Mouse (Mus musculus): ENCODE results near the gene Snx29. TPM values are rescaled to one million over a fixed set of nuclear protein-coding genes. Genes with fewer than 3 reads are reported as not detected.

The Snx29 gene
- polyA plus RNA-seq, 1 experiment from 2014 or later = 8.2 TPM

GRCm38 (mm10) chr16:11496721-11497120 is 174.0 kb downstream of the Snx29 start:
- Histone ChIP-seq H3K9ac (ENCODE audit: low read length) (no peak overlapping the region), H3K4me2 (ENCODE audit: low read depth, low read length) (no peak overlapping the region), H3K27me3 (ENCODE audit: control insufficient read depth, insufficient read depth, low read length) (no peaks in the 10 kb centered on the region), H3K4me3 (ENCODE audit: low read length) (no peak overlapping the region), H3K36me3 (ENCODE audit: control insufficient read depth, insufficient read depth) (no peaks in the 10 kb centered on the region), H3K27ac (ENCODE audit: low read length) (no peak overlapping the region), H3K4me1 (ENCODE audit: control insufficient read depth, insufficient read depth, low read length) (peaks cover 29% of the 10 kb centered on the region), H3K9me3 (replicated peaks; ENCODE audit: control insufficient read depth, low read length) (no peaks in the 10 kb centered on the region)
- 52% methylated on average over 3 of the region's 3 CpGs for WGBS
- ATAC-seq (replicated peaks; ENCODE audit: extremely low read depth, insufficient read depth, low FRiP score) = no peak

- no peaks in the 10 kb centered on the region for H3K9me3 ChIP-seq (replicated peaks; ENCODE audit: control insufficient read depth, low read length)
- H3K36me3 ChIP-seq (ENCODE audit: control insufficient read depth, insufficient read depth) = no peaks in the 10 kb centered on the region
- H3K4me2 ChIP-seq (ENCODE audit: low read depth, low read length) = no peak overlapping the region
- no peak overlapping the region for H3K9ac ChIP-seq (ENCODE audit: low read length)
- ATAC-seq (replicated peaks; ENCODE audit: extremely low read depth, insufficient read depth, low FRiP score) = no peak
- peaks cover 35% of the 10 kb centered on the region for H3K4me1 ChIP-seq (ENCODE audit: control insufficient read depth, insufficient read depth, low read length)
- 57% methylated on average over 4 of the region's 4 CpGs for WGBS
- no peaks in the 10 kb centered on the region for H3K27me3 ChIP-seq (ENCODE audit: control insufficient read depth, insufficient read depth, low read length)
- H3K27ac ChIP-seq (ENCODE audit: low read length) = peak overlapping the region; percentile 44; the same call in 1 of the 2 replicates
- H3K4me3 ChIP-seq (ENCODE audit: low read length) = no peak overlapping the region
These were observed 177.4 kb downstream of the Snx29 start for GRCm38 (mm10) chr16:11500061-11500460.

GRCm38 (mm10) chr16:11501138-11501537 is 178.4 kb downstream of the Snx29 start:
- no peaks in the 10 kb centered on the region for H3K9me3 ChIP-seq (replicated peaks; ENCODE audit: control insufficient read depth, low read length)
- no peak overlapping the region for H3K4me3 ChIP-seq (ENCODE audit: low read length)
- no peak overlapping the region for H3K9ac ChIP-seq (ENCODE audit: low read length)
- H3K27me3 ChIP-seq (ENCODE audit: control insufficient read depth, insufficient read depth, low read length) = no peaks in the 10 kb centered on the region
- no peaks in the 10 kb centered on the region for H3K36me3 ChIP-seq (ENCODE audit: control insufficient read depth, insufficient read depth)
- H3K27ac ChIP-seq (ENCODE audit: low read length) = peak overlapping the region; percentile 73
- H3K4me1 ChIP-seq (ENCODE audit: control insufficient read depth, insufficient read depth, low read length) = peaks cover 43% of the 10 kb centered on the region
- H3K4me2 ChIP-seq (ENCODE audit: low read depth, low read length) = no peak overlapping the region
- 46% methylated on average over 3 of the region's 3 CpGs for WGBS
- ATAC-seq (replicated peaks; ENCODE audit: extremely low read depth, insufficient read depth, low FRiP score) = peak; percentile 58

GRCm38 (mm10) chr16:11501611-11502010 is 178.9 kb downstream of the Snx29 start:
- H3K27me3 ChIP-seq (ENCODE audit: control insufficient read depth, insufficient read depth, low read length) = no peaks in the 10 kb centered on the region
- peak; percentile 53; the same call in 1 of the 2 replicates for ATAC-seq (replicated peaks; ENCODE audit: extremely low read depth, insufficient read depth, low FRiP score)
- no peaks in the 10 kb centered on the region for H3K9me3 ChIP-seq (replicated peaks; ENCODE audit: control insufficient read depth, low read length)
- no peak overlapping the region for H3K4me2 ChIP-seq (ENCODE audit: low read depth, low read length)
- H3K4me1 ChIP-seq (ENCODE audit: control insufficient read depth, insufficient read depth, low read length) = peaks cover 44% of the 10 kb centered on the region
- H3K9ac ChIP-seq (ENCODE audit: low read length) = no peak overlapping the region
- H3K27ac ChIP-seq (ENCODE audit: low read length) = peak overlapping the region; percentile 73
- 49% methylated on average over 2 of the region's 2 CpGs for WGBS
- H3K4me3 ChIP-seq (ENCODE audit: low read length) = no peak overlapping the region
- H3K36me3 ChIP-seq (ENCODE audit: control insufficient read depth, insufficient read depth) = no peaks in the 10 kb centered on the region

GRCm38 (mm10) chr16:11504666-11505491 is 182.2 kb downstream of the Snx29 start:
- no peak overlapping the region for H3K27ac ChIP-seq (ENCODE audit: low read length)
- peaks cover 22% of the 10 kb centered on the region for H3K4me1 ChIP-seq (ENCODE audit: control insufficient read depth, insufficient read depth, low read length)
- no peak overlapping the region for H3K4me2 ChIP-seq (ENCODE audit: low read depth, low read length)
- no peaks in the 10 kb centered on the region for H3K9me3 ChIP-seq (replicated peaks; ENCODE audit: control insufficient read depth, low read length)
- 96% methylated on average over 2 of the region's 2 CpGs for WGBS
- no peaks in the 10 kb centered on the region for H3K36me3 ChIP-seq (ENCODE audit: control insufficient read depth, insufficient read depth)
- ATAC-seq (replicated peaks; ENCODE audit: extremely low read depth, insufficient read depth, low FRiP score) = no peak
- no peak overlapping the region for H3K9ac ChIP-seq (ENCODE audit: low read length)
- H3K4me3 ChIP-seq (ENCODE audit: low read length) = no peak overlapping the region
- H3K27me3 ChIP-seq (ENCODE audit: control insufficient read depth, insufficient read depth, low read length) = no peaks in the 10 kb centered on the region

GRCm38 (mm10) chr16:11505492-11506176 is 182.9 kb downstream of the Snx29 start:
- Histone ChIP-seq H3K4me2 (ENCODE audit: low read depth, low read length) (no peak overlapping the region), H3K27ac (ENCODE audit: low read length) (no peak overlapping the region), H3K4me3 (ENCODE audit: low read length) (no peak overlapping the region), H3K9me3 (replicated peaks; ENCODE audit: control insufficient read depth, low read length) (no peaks in the 10 kb centered on the region), H3K27me3 (ENCODE audit: control insufficient read depth, insufficient read depth, low read length) (no peaks in the 10 kb centered on the region), H3K9ac (ENCODE audit: low read length) (no peak overlapping the region), H3K4me1 (ENCODE audit: control insufficient read depth, insufficient read depth, low read length) (peaks cover 22% of the 10 kb centered on the region), H3K36me3 (ENCODE audit: control insufficient read depth, insufficient read depth) (no peaks in the 10 kb centered on the region)
- WGBS = 77% methylated on average over 5 of the region's 5 CpGs
- no peak; the same call in 1 of the 2 replicates for ATAC-seq (replicated peaks; ENCODE audit: extremely low read depth, insufficient read depth, low FRiP score)

- H3K27me3 ChIP-seq (ENCODE audit: control insufficient read depth, insufficient read depth, low read length) = no peaks in the 10 kb centered on the region
- peaks cover 11% of the 10 kb centered on the region for H3K4me1 ChIP-seq (ENCODE audit: control insufficient read depth, insufficient read depth, low read length)
- H3K9me3 ChIP-seq (replicated peaks; ENCODE audit: control insufficient read depth, low read length) = no peaks in the 10 kb centered on the region
- no peak overlapping the region for H3K4me2 ChIP-seq (ENCODE audit: low read depth, low read length)
- H3K27ac ChIP-seq (ENCODE audit: low read length) = no peak overlapping the region
- H3K4me3 ChIP-seq (ENCODE audit: low read length) = no peak overlapping the region
- H3K9ac ChIP-seq (ENCODE audit: low read length) = no peak overlapping the region
- WGBS = 72% methylated on average over 9 of the region's 9 CpGs
- no peaks in the 10 kb centered on the region for H3K36me3 ChIP-seq (ENCODE audit: control insufficient read depth, insufficient read depth)
- ATAC-seq (replicated peaks; ENCODE audit: extremely low read depth, insufficient read depth, low FRiP score) = no peak
These were observed 184.6 kb downstream of the Snx29 start for GRCm38 (mm10) chr16:11507188-11507731.

GRCm38 (mm10) chr16:11508341-11508740 is 185.6 kb downstream of the Snx29 start:
- Histone ChIP-seq H3K9me3 (replicated peaks; ENCODE audit: control insufficient read depth, low read length) (no peaks in the 10 kb centered on the region), H3K4me2 (ENCODE audit: low read depth, low read length) (no peak overlapping the region), H3K27me3 (ENCODE audit: control insufficient read depth, insufficient read depth, low read length) (no peaks in the 10 kb centered on the region), H3K4me1 (ENCODE audit: control insufficient read depth, insufficient read depth, low read length) (peaks cover 11% of the 10 kb centered on the region), H3K36me3 (ENCODE audit: control insufficient read depth, insufficient read depth) (no peaks in the 10 kb centered on the region), H3K27ac (ENCODE audit: low read length) (no peak overlapping the region), H3K9ac (ENCODE audit: low read length) (no peak overlapping the region), H3K4me3 (ENCODE audit: low read length) (no peak overlapping the region)
- no peak for ATAC-seq (replicated peaks; ENCODE audit: extremely low read depth, insufficient read depth, low FRiP score)
- WGBS = 84% methylated on average over 7 of the region's 7 CpGs

GRCm38 (mm10) chr16:11510416-11510815 is 187.7 kb downstream of the Snx29 start:
- no peak for ATAC-seq (replicated peaks; ENCODE audit: extremely low read depth, insufficient read depth, low FRiP score)
- Histone ChIP-seq H3K4me3 (ENCODE audit: low read length) (no peak overlapping the region), H3K9ac (ENCODE audit: low read length) (no peak overlapping the region), H3K27me3 (ENCODE audit: control insufficient read depth, insufficient read depth, low read length) (no peaks in the 10 kb centered on the region), H3K4me2 (ENCODE audit: low read depth, low read length) (no peak overlapping the region), H3K4me1 (ENCODE audit: control insufficient read depth, insufficient read depth, low read length) (peaks cover 8% of the 10 kb centered on the region), H3K36me3 (ENCODE audit: control insufficient read depth, insufficient read depth) (no peaks in the 10 kb centered on the region), H3K27ac (ENCODE audit: low read length) (no peak overlapping the region), H3K9me3 (replicated peaks; ENCODE audit: control insufficient read depth, low read length) (no peaks in the 10 kb centered on the region)
- 90% methylated on average over 2 of the region's 2 CpGs for WGBS
